Mouse (Mus musculus): Measurements from ENCODE around the gene Tnfrsf12a.

GRCm38 (mm10) chr17:23654001-23654400 lies 23.3 kb downstream of the Tnfrsf12a start:
- TF ChIP-seq CTCF (IDR thresholded peaks at IDR 0.05; ENCODE audit: insufficient read depth, low read depth, low read length), result no peak
- no peak for TF ChIP-seq POLR2A (IDR thresholded peaks at IDR 0.05; ENCODE audit: insufficient read depth, low read depth, low read length)

Measured in olfactory bulb, adult 2 months (tissue).